Mouse (Mus musculus) embryo, embryonic 10 days (tissue): ENCODE data around the gene Nid2.
A peak's percentile ranks its signal among the peaks of the same experiment; 100 is the strongest.

Source experiments
- DNase-seq: peaks from one replicate; pipeline ENCODE4 v3.0.0-alpha.2; 2015; ENCODE audit warnings: low spot score

The Nid2 gene

GRCm38 (mm10) chr14:19785797-19786588, 34.9 kb downstream of the Nid2 start:
- DNase-seq, result no peak

- no peak for DNase-seq
Observed at GRCm38 (mm10) chr14:19788443-19788842, 37.4 kb downstream of the Nid2 start.

- DNase-seq, result no peak
Observed at GRCm38 (mm10) chr14:19794881-19795280, 43.8 kb downstream of the Nid2 start.

GRCm38 (mm10) chr14:19796541-19797304, 45.7 kb downstream of the Nid2 start:
- DNase-seq, result no peak

GRCm38 (mm10) chr14:19800485-19800884, 49.4 kb downstream of the Nid2 start:
- no peak for DNase-seq

- no peak for DNase-seq
Observed at GRCm38 (mm10) chr14:19801474-19802215, 50.6 kb downstream of the Nid2 start.

- no peak for DNase-seq
Observed at GRCm38 (mm10) chr14:19803222-19803621, 52.2 kb downstream of the Nid2 start.

GRCm38 (mm10) chr14:19803623-19804022, 52.6 kb downstream of the Nid2 start:
- DNase-seq, result no peak

- no peak for DNase-seq
Observed at GRCm38 (mm10) chr14:19807339-19807738, 56.3 kb downstream of the Nid2 start.

- DNase-seq, result no peak
Observed at GRCm38 (mm10) chr14:19807858-19808257, 56.8 kb downstream of the Nid2 start.

- no peak for DNase-seq
Observed at GRCm38 (mm10) chr14:19809934-19810333, 58.9 kb downstream of the Nid2 start.

- no peak for DNase-seq
Observed at GRCm38 (mm10) chr14:19813061-19813460, 62.0 kb downstream of the Nid2 start.

GRCm38 (mm10) chr14:19817949-19818348, 66.9 kb downstream of the Nid2 start:
- DNase-seq, result peak; percentile 89

GRCm38 (mm10) chr14:19821686-19822085, 70.6 kb downstream of the Nid2 start:
- DNase-seq, result no peak

- DNase-seq, result peak; percentile 99
Observed at GRCm38 (mm10) chr14:19823321-19824142, 72.5 kb downstream of the Nid2 start, which contains the start of gene Rtraf. Gene Rtraf (minus strand): TSS chr14:19823824.

- DNase-seq, result peak; percentile 30
Observed at GRCm38 (mm10) chr14:19825481-19825880, 74.4 kb downstream of the Nid2 start.

GRCm38 (mm10) chr14:19836289-19836688, 85.2 kb downstream of the Nid2 start:
- no peak for DNase-seq

GRCm38 (mm10) chr14:19839600-19840332, 88.7 kb downstream of the Nid2 start:
- peak; percentile 72 for DNase-seq

GRCm38 (mm10) chr14:19853471-19853870, 102.4 kb downstream of the Nid2 start:
- no peak for DNase-seq

- no peak for DNase-seq
Observed at GRCm38 (mm10) chr14:19858279-19858678, 107.2 kb downstream of the Nid2 start.
